Mouse (Mus musculus) heart, embryonic 13.5 days (tissue): ENCODE measurements around the gene Tenm4. TPM values are rescaled to one million over a fixed set of nuclear protein-coding genes. Genes with fewer than 3 reads are reported as not detected.
A peak's percentile ranks its signal among the peaks of the same experiment; 100 is the strongest.

Source experiments
- ATAC-seq: fragments of 200-750 bp; cut with Nextera tagmentation; 2 replicates; pipeline ENCODE4 v1.8.0; 2017; ENCODE audit warnings: moderate TSS enrichment; ENCODE audit not compliant: insufficient number of reproducible peaks, low FRiP score, low TSS enrichment; ENCODE audit errors: extremely low read depth
- H3K27ac ChIP-seq: fragments of 300-500 bp; sonication (generic); replicated peaks from 2 replicates; pipeline ENCODE4 v1.5.1; 2015; ENCODE audit warnings: moderate library complexity, mild to moderate bottlenecking, inconsistent platforms
- H3K27me3 ChIP-seq: fragments of 300-500 bp; sonication (generic); replicated peaks from 2 replicates; pipeline ENCODE4 v1.6.1; 2015; ENCODE audit warnings: mild to moderate bottlenecking, inconsistent platforms
- H3K36me3 ChIP-seq: fragments of 300-500 bp; sonication (generic); 2 replicates; pipeline ENCODE4 v1.6.1; 2015; ENCODE audit warnings: mild to moderate bottlenecking, inconsistent platforms
- H3K4me1 ChIP-seq: fragments of 300-500 bp; sonication (generic); 2 replicates; pipeline ENCODE4 v1.6.1; 2015; ENCODE audit warnings: inconsistent platforms
- H3K4me2 ChIP-seq: fragments of 300-500 bp; sonication (generic); 2 replicates; pipeline ENCODE4 v1.6.1; 2015; ENCODE audit warnings: inconsistent platforms, mild to moderate bottlenecking, moderate library complexity
- H3K4me3 ChIP-seq: fragments of 300-500 bp; sonication (generic); 2 replicates; pipeline ENCODE4 v1.5.1; 2015; ENCODE audit warnings: moderate library complexity, mild to moderate bottlenecking, inconsistent platforms
- H3K9ac ChIP-seq: fragments of 300-500 bp; sonication (generic); 2 replicates; pipeline ENCODE4 v1.6.1; 2015; ENCODE audit warnings: inconsistent platforms, mild to moderate bottlenecking, moderate library complexity
- H3K9me3 ChIP-seq: fragments of 300-500 bp; sonication (generic); 2 replicates; pipeline ENCODE4 v1.6.1; 2016; ENCODE audit warnings: inconsistent platforms
- WGBS: fragments of 180-500 bp; shearing (Covaris S2); methylation state at CpG from one replicate; pipeline ENCODE4 v1.1.7; 2015; ENCODE audit warnings: mixed read lengths; 5-methylcytosine and 5-hydroxymethylcytosine counted together
- polyA plus RNA-seq: library from polyadenylated mRNA; unstranded; fragments of >200 nt; fragmentation: Nextera tagmentation; extraction: Ambion mirVana; gene quantifications from 2 replicates; pipeline ENCODE4 v1.2.1, GENCODE M21; 2015

Tenm4 gene
- polyA plus RNA-seq, 1 experiment from 2014 or later = 10.5 TPM

DNA sequence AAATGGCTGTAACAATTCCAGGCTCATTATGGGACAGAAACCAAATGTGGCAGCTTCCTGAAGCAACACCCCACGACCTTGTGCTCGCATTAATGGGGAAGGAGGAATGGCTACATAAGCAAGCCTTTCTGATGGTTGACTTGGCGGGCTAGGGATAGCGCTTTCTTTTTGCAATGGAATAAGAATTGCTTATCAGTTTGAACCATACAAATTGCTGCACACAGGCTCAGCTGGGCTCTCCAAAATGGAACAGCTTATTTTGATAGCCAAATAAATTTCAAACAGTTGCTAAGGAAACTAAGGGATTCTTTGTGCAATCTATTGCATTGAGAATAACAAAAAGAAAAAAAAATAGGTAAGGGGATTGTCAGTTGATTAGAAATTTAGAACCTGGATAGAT, 560.9 kb downstream of the Tenm4 start:
- no peak overlapping the region for H3K4me2 ChIP-seq
- no peaks in the 10 kb centered on the region for H3K9me3 ChIP-seq
- H3K4me3 ChIP-seq = no peak overlapping the region
- H3K4me1 ChIP-seq = 0 out of 2 replicates have a peak, but pooled peaks cover 10% of the 10 kb centered on the region
- ATAC-seq = no peak
- no peak overlapping the region for H3K27ac ChIP-seq
- no peaks in the 10 kb centered on the region for H3K36me3 ChIP-seq
- 75% methylated on average over 4 of the region's 4 CpGs for whole genome bisulfite sequencing
- peaks cover 39% of the 10 kb centered on the region for H3K27me3 ChIP-seq
- H3K9ac ChIP-seq = no peak overlapping the region

DNA sequence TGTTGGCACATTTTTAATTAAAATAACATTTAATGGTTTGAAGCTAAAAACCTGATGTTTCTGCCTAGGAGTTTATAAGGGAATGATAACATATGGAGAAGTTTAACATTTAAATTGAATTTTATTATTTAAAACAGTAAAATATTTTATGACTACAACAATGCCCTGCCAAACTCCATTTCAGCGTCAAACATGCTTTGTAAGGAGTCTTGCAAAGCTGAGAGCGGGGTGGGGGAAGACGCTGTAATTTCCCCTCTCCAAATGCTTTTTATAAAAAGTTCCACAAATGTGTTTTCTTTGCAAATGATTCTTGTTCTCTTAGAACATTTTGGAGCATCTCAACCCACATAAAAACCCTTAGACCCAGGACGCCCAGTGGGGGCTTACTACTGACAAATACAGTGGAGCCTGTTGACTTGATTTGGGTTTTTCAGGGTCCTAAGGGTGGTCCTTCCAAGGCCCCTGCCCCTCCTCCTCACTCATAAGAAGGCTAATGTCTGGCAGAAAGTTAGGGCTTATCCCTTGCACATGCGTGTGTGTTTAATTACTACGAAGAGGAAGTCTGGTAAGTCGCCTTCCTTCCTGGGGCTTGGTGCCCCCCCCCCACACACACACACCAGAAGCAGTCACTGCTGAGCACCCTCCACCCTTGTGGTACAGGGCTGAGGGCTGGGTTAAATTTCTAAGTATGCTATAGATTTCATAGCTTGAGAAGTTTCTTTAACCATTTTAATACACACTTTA, 563.4 kb downstream of the Tenm4 start:
- ATAC-seq = no peak
- Histone ChIP-seq H3K9ac (no peak overlapping the region), H3K4me1 (0 out of 2 replicates have a peak, but pooled peaks cover 10% of the 10 kb centered on the region), H3K4me2 (no peak overlapping the region), H3K27ac (no peak overlapping the region), H3K36me3 (no peaks in the 10 kb centered on the region), H3K9me3 (no peaks in the 10 kb centered on the region), H3K27me3 (peaks cover 33% of the 10 kb centered on the region; the same call in 1 of the 2 replicates), H3K4me3 (no peak overlapping the region)
- 75% methylated on average over 7 of the region's 7 CpGs for WGBS

GRCm38 (mm10) chr7:96740631-96741030, 569.6 kb downstream of the Tenm4 start:
- no peak overlapping the region for H3K4me3 ChIP-seq
- no peaks in the 10 kb centered on the region for H3K9me3 ChIP-seq
- no peaks in the 10 kb centered on the region for H3K36me3 ChIP-seq
- H3K4me1 ChIP-seq = peaks cover 9% of the 10 kb centered on the region
- ATAC-seq = no peak
- H3K27ac ChIP-seq = no peak overlapping the region
- peaks cover 23% of the 10 kb centered on the region; the same call in 1 of the 2 replicates for H3K27me3 ChIP-seq
- WGBS = 74% methylated on average over 6 of the region's 6 CpGs
- no peak overlapping the region for H3K4me2 ChIP-seq
- no peak overlapping the region for H3K9ac ChIP-seq

DNA sequence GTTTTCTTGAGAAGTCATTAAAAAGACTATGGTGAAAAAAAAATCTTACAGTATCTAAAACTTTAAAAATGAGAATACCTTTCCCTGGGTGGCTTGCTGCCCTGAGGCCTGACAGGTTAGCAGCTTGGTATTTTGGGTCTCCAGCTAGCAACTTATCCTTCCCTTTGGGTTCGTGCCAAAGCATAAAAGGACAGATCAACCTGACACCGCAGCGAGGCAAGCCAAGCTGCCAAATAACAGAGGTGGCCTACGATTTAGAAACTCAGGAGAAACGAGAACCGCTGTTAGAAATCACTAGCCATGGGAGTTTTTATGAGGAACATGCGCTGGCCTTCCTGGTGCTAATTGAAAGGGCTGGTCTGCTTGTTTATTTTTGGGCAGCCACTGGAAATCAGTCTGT, 571.2 kb downstream of the Tenm4 start:
- Histone ChIP-seq H3K9ac (no peak overlapping the region), H3K4me1 (peaks cover 15% of the 10 kb centered on the region), H3K36me3 (no peaks in the 10 kb centered on the region), H3K4me2 (no peak overlapping the region), H3K4me3 (no peak overlapping the region), H3K9me3 (no peaks in the 10 kb centered on the region), H3K27ac (no peak overlapping the region), H3K27me3 (peaks cover 28% of the 10 kb centered on the region)
- no peak for ATAC-seq
- 38% methylated on average over 7 of the region's 7 CpGs for WGBS

GRCm38 (mm10) chr7:96745956-96746355, 574.9 kb downstream of the Tenm4 start:
- no peak overlapping the region for H3K4me2 ChIP-seq
- no peaks in the 10 kb centered on the region for H3K36me3 ChIP-seq
- ATAC-seq = no peak; the same call in 1 of the 2 replicates
- H3K9ac ChIP-seq = no peak overlapping the region
- H3K27me3 ChIP-seq = peaks cover 25% of the 10 kb centered on the region
- H3K27ac ChIP-seq = peak overlapping the region; percentile 41
- 35% methylated on average over 6 of the region's 6 CpGs for WGBS
- peaks cover 35% of the 10 kb centered on the region for H3K4me1 ChIP-seq
- H3K9me3 ChIP-seq = no peaks in the 10 kb centered on the region
- no peak overlapping the region for H3K4me3 ChIP-seq

DNA sequence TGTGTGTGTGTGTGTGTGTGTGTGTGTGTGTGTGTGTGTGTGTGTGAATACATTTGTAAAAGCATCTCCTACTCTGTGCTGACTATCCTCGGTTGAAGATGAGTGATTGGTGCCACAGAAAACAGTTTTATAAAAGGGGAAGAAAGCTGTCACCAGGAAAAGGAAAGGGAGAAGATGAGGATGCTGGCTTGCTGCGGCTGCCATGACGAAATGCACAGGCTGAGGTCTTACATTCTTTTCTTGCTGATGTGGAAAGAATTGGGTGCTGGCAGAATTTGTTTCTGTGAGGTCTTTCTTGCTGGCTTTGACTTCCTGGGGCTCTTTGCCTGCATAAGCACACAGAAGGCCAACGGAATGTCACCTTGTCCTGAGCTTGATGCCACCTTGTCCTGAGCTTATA, 575.7 kb downstream of the Tenm4 start:
- peaks cover 25% of the 10 kb centered on the region for H3K27me3 ChIP-seq
- peaks cover 35% of the 10 kb centered on the region for H3K4me1 ChIP-seq
- 63% methylated on average over 4 of the region's 4 CpGs for WGBS
- no peaks in the 10 kb centered on the region for H3K36me3 ChIP-seq
- no peak overlapping the region for H3K4me2 ChIP-seq
- ATAC-seq = no peak
- no peaks in the 10 kb centered on the region for H3K9me3 ChIP-seq
- no peak overlapping the region for H3K27ac ChIP-seq
- H3K4me3 ChIP-seq = no peak overlapping the region
- H3K9ac ChIP-seq = no peak overlapping the region

DNA sequence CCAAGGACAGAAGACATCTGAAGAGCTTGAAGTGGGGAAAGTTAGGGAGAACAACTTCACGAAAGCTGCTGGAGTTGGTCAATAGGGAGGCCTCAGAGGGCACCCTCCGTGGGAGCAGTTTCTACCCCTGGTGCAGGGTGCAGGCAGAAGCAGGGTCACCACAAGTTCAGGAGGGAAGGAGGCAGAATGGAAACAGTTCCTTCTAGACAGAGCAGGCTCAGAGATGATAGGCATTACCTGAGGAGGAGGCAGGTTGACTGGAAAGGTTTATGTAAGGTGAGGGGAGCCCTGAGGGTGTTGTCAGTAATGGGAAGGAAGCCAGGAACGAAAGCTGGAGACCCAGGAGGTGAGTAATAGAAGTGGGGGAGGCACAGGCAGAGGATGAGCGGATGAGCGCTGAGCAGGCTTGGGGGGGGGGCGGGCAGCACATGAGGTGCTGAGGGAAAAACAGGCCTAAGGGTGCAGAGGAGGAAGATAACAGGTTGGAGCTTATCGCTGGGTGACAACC, 577.5 kb downstream of the Tenm4 start:
- H3K9ac ChIP-seq = no peak overlapping the region
- WGBS = 41% methylated on average over 6 of the region's 7 CpGs
- H3K27me3 ChIP-seq = peaks cover 16% of the 10 kb centered on the region
- H3K36me3 ChIP-seq = no peaks in the 10 kb centered on the region
- H3K4me3 ChIP-seq = no peak overlapping the region
- ATAC-seq = no peak
- no peaks in the 10 kb centered on the region for H3K9me3 ChIP-seq
- no peak overlapping the region for H3K27ac ChIP-seq
- peaks cover 30% of the 10 kb centered on the region for H3K4me1 ChIP-seq
- no peak overlapping the region for H3K4me2 ChIP-seq

DNA sequence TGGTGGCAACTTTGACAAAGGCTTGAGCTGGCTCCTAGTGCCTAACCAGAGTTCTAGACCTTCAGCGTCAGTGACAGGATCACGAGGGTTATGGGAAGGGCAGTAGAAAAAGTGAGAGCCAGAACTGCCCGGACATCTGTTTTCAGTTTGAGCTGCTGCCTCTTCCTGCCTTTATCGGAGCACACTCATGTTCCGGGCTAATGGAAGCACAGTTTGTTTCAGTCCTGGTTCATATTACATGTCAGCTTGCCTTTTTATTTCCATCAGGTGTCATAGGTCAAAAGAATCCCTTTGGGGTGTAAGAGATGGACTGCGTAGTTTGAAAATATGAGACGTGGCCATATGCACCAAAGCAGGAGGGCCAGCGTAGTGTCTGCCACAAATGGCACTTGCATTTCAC, 578.7 kb downstream of the Tenm4 start:
- Histone ChIP-seq H3K4me1 (peaks cover 36% of the 10 kb centered on the region), H3K4me3 (no peak overlapping the region), H3K27ac (0 out of 2 replicates have a peak overlapping the region, but pooled peaks have one; percentile 8), H3K36me3 (no peaks in the 10 kb centered on the region), H3K4me2 (no peak overlapping the region), H3K9me3 (no peaks in the 10 kb centered on the region), H3K27me3 (peaks cover 11% of the 10 kb centered on the region), H3K9ac (no peak overlapping the region)
- ATAC-seq = no peak
- whole genome bisulfite sequencing = 66% methylated on average over 8 of the region's 8 CpGs

DNA sequence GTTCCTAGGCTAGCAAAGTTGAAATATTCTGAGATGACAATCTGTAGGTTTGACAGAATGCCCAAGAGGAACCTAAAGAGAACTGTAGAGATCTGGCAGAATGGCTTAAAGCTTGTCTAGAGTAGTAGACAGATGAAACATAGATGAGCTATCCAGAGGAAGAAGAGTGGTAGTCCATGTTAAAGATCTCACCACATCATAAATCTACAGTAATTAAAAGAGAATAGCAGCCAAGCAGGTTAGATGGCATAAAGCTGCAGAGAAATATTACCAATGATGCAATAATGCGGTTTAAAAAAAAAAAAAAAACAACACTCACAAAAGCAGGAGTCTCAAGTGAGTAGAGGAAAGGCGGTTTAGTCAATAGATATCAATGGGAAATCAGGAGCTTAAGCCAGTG, 580.2 kb downstream of the Tenm4 start:
- Histone ChIP-seq H3K9ac (no peak overlapping the region), H3K27ac (no peak overlapping the region), H3K4me3 (no peak overlapping the region), H3K27me3 (peaks cover 19% of the 10 kb centered on the region), H3K4me2 (no peak overlapping the region), H3K4me1 (peaks cover 41% of the 10 kb centered on the region), H3K9me3 (no peaks in the 10 kb centered on the region), H3K36me3 (no peaks in the 10 kb centered on the region)
- ATAC-seq = no peak
- 89% methylated on average over 2 of the region's 2 CpGs for WGBS

DNA sequence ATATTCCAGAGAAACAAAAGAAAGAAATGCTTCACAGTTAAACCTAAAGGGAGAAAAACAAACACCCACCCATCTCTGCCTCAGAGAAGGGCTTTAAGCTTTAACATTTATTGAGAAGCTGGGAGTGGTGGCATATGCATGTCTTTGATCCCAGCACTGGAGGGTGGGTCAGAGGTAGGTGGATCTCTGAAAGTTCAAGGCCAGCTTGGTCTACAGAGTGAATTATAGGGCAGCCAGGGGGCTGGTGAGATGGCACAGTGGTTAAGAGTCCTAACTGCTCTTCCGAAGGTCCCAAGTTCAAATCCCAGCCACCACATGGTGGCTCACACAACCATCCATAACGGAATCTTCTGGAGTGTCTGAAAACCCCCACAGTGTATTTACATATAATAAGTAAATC, 581.7 kb downstream of the Tenm4 start:
- no peak for ATAC-seq
- H3K27me3 ChIP-seq = peaks cover 12% of the 10 kb centered on the region; the same call in 1 of the 2 replicates
- H3K27ac ChIP-seq = no peak overlapping the region
- no peak overlapping the region for H3K4me3 ChIP-seq
- no peaks in the 10 kb centered on the region for H3K36me3 ChIP-seq
- H3K4me2 ChIP-seq = no peak overlapping the region
- no peak overlapping the region for H3K9ac ChIP-seq
- no peaks in the 10 kb centered on the region for H3K9me3 ChIP-seq
- 75% methylated on average over 2 of the region's 2 CpGs for WGBS
- peaks cover 44% of the 10 kb centered on the region for H3K4me1 ChIP-seq

GRCm38 (mm10) chr7:96753335-96754095, 582.5 kb downstream of the Tenm4 start:
- Histone ChIP-seq H3K9me3 (no peaks in the 10 kb centered on the region), H3K9ac (no peak overlapping the region), H3K36me3 (no peaks in the 10 kb centered on the region), H3K27me3 (peaks cover 12% of the 10 kb centered on the region; the same call in 1 of the 2 replicates), H3K4me1 (peaks cover 38% of the 10 kb centered on the region), H3K27ac (no peak overlapping the region), H3K4me2 (no peak overlapping the region), H3K4me3 (no peak overlapping the region)
- no peak for ATAC-seq
- 50% methylated on average over 4 of the region's 4 CpGs for WGBS
